Mouse (Mus musculus) limb, embryonic 14.5 days (tissue): ENCODE measurements around the gene Il1f5. TPM values are rescaled to one million over a fixed set of nuclear protein-coding genes. Genes with fewer than 3 reads are reported as not detected.

Source experiments
- ATAC-seq: fragments of 200-750 bp; cut with Nextera tagmentation; 2 replicates; pipeline ENCODE4 v1.8.0; 2017; ENCODE audit warnings: low read depth, moderate number of reproducible peaks, moderate TSS enrichment; ENCODE audit not compliant: low FRiP score
- DNase-seq: peaks from one replicate; pipeline ENCODE4 v3.0.0-alpha.2; 2015; ENCODE audit warnings: low spot score
- H3K27ac ChIP-seq: fragments of 300-500 bp; sonication (generic); replicated peaks from 2 replicates; pipeline ENCODE4 v1.5.1; 2014; ENCODE audit warnings: low read depth, mild to moderate bottlenecking, low read length, moderate library complexity, mixed read lengths
- H3K27me3 ChIP-seq: fragments of 300-500 bp; sonication (generic); 2 replicates; pipeline ENCODE4 v1.6.1; 2014; ENCODE audit warnings: low read length, mixed read lengths; ENCODE audit not compliant: control insufficient read depth, insufficient read depth
- H3K36me3 ChIP-seq: fragments of 300-500 bp; sonication (generic); 2 replicates; pipeline ENCODE4 v1.6.1; 2014; ENCODE audit warnings: mild to moderate bottlenecking, low read length, moderate library complexity, mixed read lengths; ENCODE audit not compliant: control insufficient read depth, insufficient read depth
- H3K4me1 ChIP-seq: fragments of 300-500 bp; sonication (generic); 2 replicates; pipeline ENCODE4 v1.6.1; 2014; ENCODE audit warnings: antibody characterized with exemption, low read length, mixed read lengths; ENCODE audit not compliant: control insufficient read depth, insufficient read depth
- H3K4me2 ChIP-seq: fragments of 300-500 bp; sonication (generic); replicated peaks from 2 replicates; pipeline ENCODE4 v1.6.1; 2014; ENCODE audit warnings: low read depth, mild to moderate bottlenecking, low read length, moderate library complexity; ENCODE audit not compliant: severe bottlenecking
- H3K4me3 ChIP-seq: fragments of 300-500 bp; sonication (generic); replicated peaks from 2 replicates; pipeline ENCODE4 v1.5.1; 2014; ENCODE audit warnings: low read length
- H3K9ac ChIP-seq: fragments of 300-500 bp; sonication (generic); 2 replicates; pipeline ENCODE4 v1.6.1; 2014; ENCODE audit warnings: mild to moderate bottlenecking, low read depth, low read length, moderate library complexity; ENCODE audit not compliant: severe bottlenecking
- H3K9me3 ChIP-seq: fragments of 300-500 bp; sonication (generic); 2 replicates; pipeline ENCODE4 v1.6.1; 2016; ENCODE audit warnings: low read length; ENCODE audit not compliant: control insufficient read depth
- POLR2A ChIP-seq: fragments of 200-500 bp; IDR thresholded peaks from 2 replicates; pipeline ENCODE4 v1.8.0; 2012; ENCODE audit warnings: inconsistent platforms, mild to moderate bottlenecking, moderate library complexity, borderline replicate concordance; ENCODE audit not compliant: insufficient read depth, insufficient read length; ENCODE audit errors: extremely low read depth
- WGBS: fragments of 180-500 bp; shearing (Covaris S2); extraction: QIAGEN DNeasy Blood & Tissue Kit; methylation state at CpG from one replicate; pipeline ENCODE4 v1.1.7; 2014; 5-methylcytosine and 5-hydroxymethylcytosine counted together
- polyA plus RNA-seq, 2 experiments: library from polyadenylated mRNA; depleted of rRNA in 1 of 2; stranded (reverse) in 1 of 2; unstranded in 1 of 2; fragments of >200 nt; fragmentation: Nextera tagmentation in 1 of 2; extraction: Ambion mirVana in 1 of 2; gene quantifications; 2 replicates each; pipeline versions ENCODE4 v1.2.1 to v1.2.3; 2012 to 2014

The Il1f5 gene
- polyA plus RNA-seq, 2 experiments: 2.1 to 6.5 TPM

DNA sequence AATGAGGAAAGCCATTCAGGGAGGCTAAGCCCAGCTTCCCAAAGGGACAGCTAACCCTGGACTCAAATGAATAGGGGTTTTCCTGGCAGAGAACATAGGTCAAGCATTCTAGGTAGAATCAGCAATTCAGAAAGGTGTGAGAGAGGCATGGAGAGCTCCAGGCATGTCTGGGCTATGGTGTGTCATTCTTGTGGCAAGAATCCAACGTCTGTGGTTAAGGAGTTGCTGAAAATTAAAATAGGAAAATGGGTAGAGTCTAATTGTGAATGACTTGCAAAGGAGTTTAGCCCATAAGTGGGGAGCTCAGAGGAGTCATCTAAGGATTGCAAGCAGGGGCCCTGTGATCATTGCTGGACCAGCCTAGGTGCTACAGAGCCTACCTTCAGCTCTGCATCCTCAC lies 17.9 kb downstream of the Il1f5 start:
- no peak for DNase-seq
- 30% methylated on average over 1 of the region's 1 CpGs for WGBS
- Histone ChIP-seq H3K36me3 (no peaks in the 10 kb centered on the region), H3K27ac (no peak overlapping the region), H3K27me3 (no peaks in the 10 kb centered on the region), H3K4me1 (no peaks in the 10 kb centered on the region), H3K4me2 (no peak overlapping the region), H3K4me3 (no peak overlapping the region), H3K9ac (no peak overlapping the region), H3K9me3 (no peaks in the 10 kb centered on the region)
- ATAC-seq: no peak
- TF ChIP-seq POLR2A: no peak

DNA sequence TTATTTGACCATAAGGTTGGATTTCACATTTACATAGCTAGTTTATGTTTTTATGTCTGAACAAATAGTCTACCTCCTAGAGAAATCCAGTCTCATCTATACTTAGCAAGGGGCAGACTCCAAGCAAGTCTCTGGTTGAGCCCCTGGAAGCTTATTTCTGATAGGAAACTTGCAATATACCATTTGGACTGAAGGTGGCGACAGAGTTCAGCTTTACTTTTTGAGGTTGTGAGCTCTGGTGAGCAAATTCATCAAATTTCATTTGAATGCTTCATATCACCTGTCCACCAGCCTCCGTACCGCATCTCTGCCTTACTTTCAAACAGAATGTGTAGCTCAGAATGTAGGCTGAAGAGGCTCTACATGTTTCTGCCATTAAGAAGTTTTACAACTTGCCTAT lies 20.1 kb downstream of the Il1f5 start:
- Histone ChIP-seq H3K4me1 (no peaks in the 10 kb centered on the region), H3K27me3 (no peaks in the 10 kb centered on the region), H3K27ac (no peak overlapping the region), H3K9me3 (no peaks in the 10 kb centered on the region), H3K9ac (no peak overlapping the region), H3K4me2 (no peak overlapping the region), H3K4me3 (no peak overlapping the region), H3K36me3 (no peaks in the 10 kb centered on the region)
- 6% methylated on average over 3 of the region's 3 CpGs for WGBS
- TF ChIP-seq POLR2A: no peak
- DNase-seq: peak; percentile 78
- no peak for ATAC-seq

DNA sequence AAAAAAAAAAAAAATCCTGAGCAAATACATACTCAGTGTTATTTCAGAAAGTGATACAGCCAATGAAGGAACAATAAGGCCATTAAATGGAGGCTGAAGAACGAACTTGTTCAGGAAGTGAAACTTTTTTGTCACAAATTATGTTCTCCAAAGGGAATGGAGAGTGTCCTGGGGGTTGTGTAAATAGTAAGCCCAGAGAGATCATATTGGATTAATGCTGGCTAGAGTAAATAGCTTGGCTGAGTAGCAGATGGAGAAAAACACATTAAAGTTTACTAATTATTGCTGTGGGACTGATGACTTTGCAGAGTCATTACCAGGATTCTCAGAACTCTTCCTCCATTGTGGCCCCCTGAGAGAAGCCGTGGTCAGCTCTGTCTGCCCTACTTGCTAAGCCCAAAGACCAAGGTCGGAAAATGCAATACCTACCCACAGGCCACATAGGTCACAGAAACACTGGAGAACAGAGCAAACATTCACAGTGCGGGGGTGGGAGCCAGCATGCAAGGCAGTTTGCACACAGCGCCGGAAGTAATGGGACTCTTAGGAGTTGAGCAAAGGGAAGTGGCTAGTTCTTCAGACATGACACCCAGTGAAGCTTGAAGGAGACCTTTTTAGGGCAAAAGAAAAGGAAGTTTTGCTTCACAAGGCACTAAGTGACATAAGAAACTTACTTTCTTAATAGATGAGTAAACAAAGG lies 34.7 kb downstream of the Il1f5 start:
- DNase-seq (no peak), ATAC-seq (no peak)
- H3K4me3 ChIP-seq: no peak overlapping the region
- no peaks in the 10 kb centered on the region for H3K27me3 ChIP-seq
- no peaks in the 10 kb centered on the region for H3K9me3 ChIP-seq
- H3K4me1 ChIP-seq: no peaks in the 10 kb centered on the region
- H3K9ac ChIP-seq: no peak overlapping the region
- WGBS: 69% methylated on average over 6 of the region's 6 CpGs
- no peak overlapping the region for H3K27ac ChIP-seq
- no peak overlapping the region for H3K4me2 ChIP-seq
- TF ChIP-seq POLR2A: no peak
- no peaks in the 10 kb centered on the region for H3K36me3 ChIP-seq

DNA sequence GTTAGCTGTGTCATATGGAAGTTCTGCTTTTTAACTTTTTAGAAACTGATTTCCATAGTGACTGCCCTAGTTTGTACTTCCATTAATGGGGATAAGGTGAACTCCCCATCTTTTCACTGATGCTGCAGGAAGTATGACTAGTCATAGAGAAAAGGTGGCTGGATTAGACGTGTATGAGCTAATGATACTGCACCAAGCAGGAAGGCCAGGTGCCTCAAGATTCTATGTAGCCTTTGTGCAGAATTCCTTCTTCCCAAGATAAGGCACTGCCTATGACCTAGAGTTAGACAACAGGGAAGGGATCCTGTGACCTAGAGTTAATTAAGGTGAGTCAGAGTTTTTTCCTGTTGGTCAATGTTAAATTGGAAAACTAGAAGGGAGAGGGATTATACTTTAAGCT lies 40.2 kb downstream of the Il1f5 start:
- no peak overlapping the region for H3K27ac ChIP-seq
- ATAC-seq (no peak), DNase-seq (no peak)
- H3K9ac ChIP-seq: no peak overlapping the region
- no peak overlapping the region for H3K4me3 ChIP-seq
- H3K4me2 ChIP-seq: no peak overlapping the region
- no peaks in the 10 kb centered on the region for H3K9me3 ChIP-seq
- H3K36me3 ChIP-seq: no peaks in the 10 kb centered on the region
- H3K27me3 ChIP-seq: no peaks in the 10 kb centered on the region
- WGBS: 76% methylated on average over 1 of the region's 1 CpGs
- no peaks in the 10 kb centered on the region for H3K4me1 ChIP-seq
- no peak for TF ChIP-seq POLR2A

DNA sequence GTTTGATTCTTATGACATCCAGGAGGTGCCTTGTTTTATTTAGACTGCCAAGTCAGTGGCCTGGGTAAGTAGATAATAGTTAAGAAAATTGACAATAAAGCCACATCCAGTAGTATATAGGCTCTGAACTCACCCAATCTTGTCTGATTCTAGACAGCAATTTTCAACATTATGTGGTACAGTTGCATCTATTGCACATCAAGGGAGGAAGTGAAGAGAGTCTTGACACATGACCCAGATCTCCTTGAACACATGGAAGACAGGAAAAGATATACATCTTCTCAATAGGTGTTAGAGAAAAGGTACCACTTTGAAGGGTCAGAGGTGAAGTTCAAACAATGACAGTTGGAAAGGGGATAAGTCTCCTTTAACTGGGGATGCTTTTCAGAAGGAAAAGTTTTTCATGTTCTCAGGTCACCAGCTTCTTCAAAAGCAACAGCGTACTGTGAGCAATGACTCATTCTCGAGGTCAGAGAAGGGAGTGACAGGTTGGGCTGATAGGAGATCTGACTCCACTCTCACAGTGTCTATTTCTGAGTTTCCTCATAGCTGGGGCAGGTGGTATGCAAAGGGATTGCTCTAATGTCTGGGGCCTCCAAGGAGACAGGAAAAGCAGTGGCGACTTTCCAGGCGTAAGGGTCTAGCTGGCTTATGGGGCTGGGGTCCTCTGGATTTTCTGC lies 41.3 kb downstream of the Il1f5 start:
- no peaks in the 10 kb centered on the region for H3K36me3 ChIP-seq
- 79% methylated on average over 4 of the region's 4 CpGs for WGBS

More for the DNA sequence above, 41.3 kb downstream of the Il1f5 start:
- no peaks in the 10 kb centered on the region for H3K27me3 ChIP-seq
- H3K4me2 ChIP-seq: no peak overlapping the region
- ATAC-seq (no peak), DNase-seq (no peak)
- H3K4me1 ChIP-seq: no peaks in the 10 kb centered on the region
- H3K4me3 ChIP-seq: no peak overlapping the region
- H3K27ac ChIP-seq: no peak overlapping the region
- no peak for TF ChIP-seq POLR2A
- H3K9ac ChIP-seq: no peak overlapping the region
- H3K9me3 ChIP-seq: no peaks in the 10 kb centered on the region

Other genes with a start within 250 kb of the Il1f5 start
- 1.2 and 1.4 TPM in 2 replicates for gene Hnmt, start 227.6 kb upstream of the Il1f5 start, polyA plus RNA-seq (2012; rRNA removed)
- 2.1 TPM in 2 replicates for gene Hnmt, start 227.6 kb upstream of the Il1f5 start, polyA plus RNA-seq (2014; fragmentation: Nextera tagmentation; extraction: Ambion mirVana)
- gene Tbpl2, start 180.4 kb upstream of the Il1f5 start, polyA plus RNA-seq (2012; rRNA removed): not detected in 2 replicates
- gene Tbpl2, start 180.4 kb upstream of the Il1f5 start, polyA plus RNA-seq (2014; fragmentation: Nextera tagmentation; extraction: Ambion mirVana): not detected in 2 replicates
- gene Il1f8, start 123.8 kb upstream of the Il1f5 start, polyA plus RNA-seq (2012; rRNA removed): not detected in 2 replicates
- gene Il1f8, start 123.8 kb upstream of the Il1f5 start, polyA plus RNA-seq (2014; fragmentation: Nextera tagmentation; extraction: Ambion mirVana): not detected in 2 replicates
- gene Il1f9, start 90.5 kb upstream of the Il1f5 start, polyA plus RNA-seq (2012; rRNA removed): 0.05 TPM in 1 of 2 replicates, not detected in the other
- gene Il1f9, start 90.5 kb upstream of the Il1f5 start, polyA plus RNA-seq (2014; fragmentation: Nextera tagmentation; extraction: Ambion mirVana): 0.29 TPM in 1 of 2 replicates, not detected in the other
- not detected in 2 replicates for gene Il1f6, start 61.5 kb upstream of the Il1f5 start, polyA plus RNA-seq (2012; rRNA removed)
- not detected in 2 replicates for gene Il1f6, start 61.5 kb upstream of the Il1f5 start, polyA plus RNA-seq (2014; fragmentation: Nextera tagmentation; extraction: Ambion mirVana)
- gene Il1f10, start 14.2 kb downstream of the Il1f5 start, polyA plus RNA-seq (2012; rRNA removed): not detected in 2 replicates
- gene Il1f10, start 14.2 kb downstream of the Il1f5 start, polyA plus RNA-seq (2014; fragmentation: Nextera tagmentation; extraction: Ambion mirVana): not detected in 2 replicates
- gene Il1rn, start 59.9 kb downstream of the Il1f5 start, polyA plus RNA-seq (2012; rRNA removed): 2.8 TPM in 2 replicates
- 3.1 and 6.6 TPM in 2 replicates for gene Il1rn, start 59.9 kb downstream of the Il1f5 start, polyA plus RNA-seq (2014; fragmentation: Nextera tagmentation; extraction: Ambion mirVana)
- gene Psd4, start 90.6 kb downstream of the Il1f5 start, polyA plus RNA-seq (2012; rRNA removed): 3.3 and 3.8 TPM in 2 replicates
- 3.9 and 4.5 TPM in 2 replicates for gene Psd4, start 90.6 kb downstream of the Il1f5 start, polyA plus RNA-seq (2014; fragmentation: Nextera tagmentation; extraction: Ambion mirVana)
- 0.12 TPM in 1 of 2 replicates, not detected in the other for gene Pax8, start 198.6 kb downstream of the Il1f5 start, polyA plus RNA-seq (2012; rRNA removed)
- gene Pax8, start 198.6 kb downstream of the Il1f5 start, polyA plus RNA-seq (2014; fragmentation: Nextera tagmentation; extraction: Ambion mirVana): not detected in 2 replicates